Mouse (Mus musculus): ENCODE results near the gene Cyba. TPM values are rescaled to one million over a fixed set of nuclear protein-coding genes. Genes with fewer than 3 reads are reported as not detected.
A peak's percentile ranks its signal among the peaks of the same experiment; 100 is the strongest.

Cyba gene
- total and polyA plus RNA-seq, 3 experiments = 321 to 344 (median 338) TPM

DNA sequence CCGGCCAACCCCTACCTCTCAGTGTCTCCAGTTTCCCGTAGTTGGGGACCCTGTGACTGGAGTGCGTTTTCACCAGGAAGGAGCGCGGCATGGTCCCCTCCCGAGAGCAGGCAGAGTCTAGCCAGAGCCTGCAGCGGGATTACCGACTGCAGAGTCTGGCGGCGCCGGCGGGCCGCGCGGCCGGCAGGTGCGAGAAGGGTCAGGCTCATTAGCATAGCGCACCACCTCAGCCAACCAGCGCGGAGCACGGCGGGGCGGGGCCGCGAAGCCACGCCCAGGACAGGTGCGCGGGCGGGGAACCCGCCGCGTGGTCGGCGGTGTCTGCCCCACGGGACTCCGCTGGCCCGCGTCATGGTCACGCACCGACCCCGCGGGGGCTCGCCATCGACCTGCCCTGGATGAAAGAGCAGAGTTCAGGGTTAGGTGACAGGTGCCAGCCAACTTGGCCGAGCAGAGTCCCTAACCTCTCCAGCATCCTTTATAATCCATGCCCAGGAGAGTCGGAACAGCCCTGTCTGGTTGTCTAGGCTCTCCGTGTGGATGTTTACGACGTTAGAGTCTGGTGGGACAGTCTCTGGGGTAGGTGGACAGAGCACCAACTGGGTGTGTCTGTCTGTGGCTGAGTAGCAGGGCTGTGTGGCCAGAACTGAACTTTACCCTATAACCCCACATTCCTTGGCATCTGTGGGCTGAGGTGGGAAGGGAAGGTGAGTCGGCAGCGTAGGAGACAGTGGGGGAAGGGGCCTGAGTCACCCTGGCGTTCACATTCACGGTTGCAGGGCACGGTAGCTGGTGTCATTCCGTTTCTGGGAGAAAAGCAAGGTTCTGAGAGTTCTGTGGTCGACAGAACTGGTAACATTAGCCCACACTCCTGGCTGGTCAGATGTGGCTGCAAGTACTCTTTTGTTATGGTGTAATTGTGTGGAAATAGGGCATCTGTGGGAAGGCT lies 28.1 kb upstream of the Cyba start, which contains the start of gene Snai3:
Gene Snai3 (minus strand): TSS at position 210 of the 949 bp plus-strand sequence.
- H3K27me3 ChIP-seq (ENCODE audit: control insufficient read depth in 1 of 2, insufficient read depth in 2 of 2, low read length in 2 of 2) = no peaks in the 10 kb centered on the region; a peak in 1 of 4 replicates
- no peaks in the 10 kb centered on the region for H3K9me3 ChIP-seq (replicated peaks; ENCODE audit: insufficient read depth, low read length)
- peaks cover 2 to 34% of the 10 kb centered on the region in 2 experiments; a peak in 3 of 4 replicates for H3K4me1 ChIP-seq (ENCODE audit: control insufficient read depth in 1 of 2, insufficient read depth in 2 of 2, low read length in 2 of 2)
- peak within 1 kb of the TSS; percentile 20; the same call in 1 of the 2 replicates for H3K9ac ChIP-seq (ENCODE audit: control insufficient read depth, low read depth, low read length, poor library complexity, severe bottlenecking)
- H3K27ac ChIP-seq (ENCODE audit: control insufficient read depth, low read depth, low read length) = no peak within 1 kb of the TSS
- H3K4me3 ChIP-seq (ENCODE audit: control insufficient read depth in 1 of 2, insufficient read depth in 1 of 2, low read depth in 2 of 2, low read length in 2 of 2) = peak within 1 kb of the TSS; percentile 13 to 48; a peak in 3 of 4 replicates
- peaks cover 0 to 8% of the 10 kb centered on the region in 2 experiments; a peak in 2 of 4 replicates for H3K36me3 ChIP-seq (ENCODE audit: control insufficient read depth in 1 of 2, insufficient read depth in 2 of 2, low read length in 2 of 2)
- DNase-seq (ENCODE audit: low read depth, low spot score) = no peak
- no peaks in the 10 kb centered on the region for H3K79me2 ChIP-seq (ENCODE audit: control insufficient read depth, insufficient read depth, low read length, poor library complexity)
- no peak for TF ChIP-seq POLR2A (IDR thresholded peaks at IDR 0.05; ENCODE audit: control insufficient read depth in 1 of 2, insufficient read depth in 1 of 2, low read depth in 1 of 2, low read length in 2 of 2, poor library complexity in 1 of 2)
- TF ChIP-seq SIN3A (IDR thresholded peaks at IDR 0.05; ENCODE audit: low read length) = no peak
- TF ChIP-seq HCFC1 (IDR thresholded peaks at IDR 0.05; ENCODE audit: low read depth, low read length) = no peak
- no peak for TF ChIP-seq POLR2AphosphoS2 (IDR thresholded peaks at IDR 0.05; ENCODE audit: low read length)
- no peak for TF ChIP-seq ZMIZ1 (IDR thresholded peaks at IDR 0.05; ENCODE audit: low read depth, low read length)
- no peak for TF ChIP-seq CHD2 (IDR thresholded peaks at IDR 0.05; ENCODE audit: low read length)
- TF ChIP-seq CHD1 (IDR thresholded peaks at IDR 0.05; ENCODE audit: low read depth, low read length) = no peak
- TF ChIP-seq GATA1 (IDR thresholded peaks at IDR 0.05; ENCODE audit: low read depth, low read length) = no peak
- TF ChIP-seq E2F4 (IDR thresholded peaks at IDR 0.05; ENCODE audit: borderline replicate concordance, low read depth, low read length) = no peak
- TF ChIP-seq BHLHE40 (IDR thresholded peaks at IDR 0.05; ENCODE audit: borderline replicate concordance, low read depth, low read length) = no peak
- TF ChIP-seq ZKSCAN1 (IDR thresholded peaks at IDR 0.05; ENCODE audit: low read depth, low read length) = no peak
- no peak for TF ChIP-seq UBTF (IDR thresholded peaks at IDR 0.05; ENCODE audit: borderline replicate concordance, insufficient read depth, low read depth, low read length)
- TF ChIP-seq ZC3H11A (IDR thresholded peaks at IDR 0.05; ENCODE audit: low read depth, low read length) = no peak
- no peak for TF ChIP-seq JUND (IDR thresholded peaks at IDR 0.05; ENCODE audit: low read depth, low read length)
- TF ChIP-seq MYB (IDR thresholded peaks at IDR 0.05; ENCODE audit: low read depth, low read length) = no peak
- TF ChIP-seq MEF2A (IDR thresholded peaks at IDR 0.05; ENCODE audit: extremely low read depth, insufficient replicate concordance, low read depth, low read length, poor library complexity, severe bottlenecking) = no peak
- no peak for TF ChIP-seq GABPA (IDR thresholded peaks at IDR 0.05; ENCODE audit: low read depth, low read length)

DNA sequence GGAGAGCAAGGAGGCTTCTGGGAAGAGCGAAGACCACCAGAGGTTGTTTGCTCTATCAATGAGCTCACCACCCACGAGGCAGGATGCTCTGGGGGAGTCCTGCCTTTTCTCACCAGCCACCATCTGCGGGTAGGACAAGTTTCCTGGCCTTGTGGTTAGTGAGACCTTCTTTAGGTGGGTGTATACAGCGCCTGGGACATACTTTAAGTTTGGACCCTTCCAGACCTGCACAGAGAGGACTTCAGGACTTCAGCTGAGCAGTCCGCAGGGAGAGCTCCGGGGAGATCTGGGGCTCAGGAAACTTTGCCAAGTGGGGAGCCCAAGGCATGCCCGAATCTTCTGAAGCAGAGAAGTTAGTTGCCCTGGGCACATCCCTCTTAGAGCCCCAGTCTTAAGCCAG lies 27.3 kb upstream of the Cyba start:
- TF ChIP-seq CHD1 (IDR thresholded peaks at IDR 0.05; ENCODE audit: low read depth, low read length) (no peak), CTCF (IDR thresholded peaks at IDR 0.05 in 2 of 3, conservative IDR thresholded peaks at IDR 0.05 in 1 of 3; ENCODE audit: control insufficient read depth in 1 of 3, insufficient read depth in 1 of 3, low read depth in 2 of 3, low read length in 3 of 3, poor library complexity in 1 of 3, severe bottlenecking in 1 of 3) (no peak), POLR2A (IDR thresholded peaks at IDR 0.05; ENCODE audit: control insufficient read depth in 1 of 2, insufficient read depth in 1 of 2, low read depth in 1 of 2, low read length in 2 of 2, poor library complexity in 1 of 2) (no peak)
- peaks cover 0 to 8% of the 10 kb centered on the region in 2 experiments; a peak in 2 of 4 replicates for H3K36me3 ChIP-seq (ENCODE audit: control insufficient read depth in 1 of 2, insufficient read depth in 2 of 2, low read length in 2 of 2)
- H3K79me2 ChIP-seq (ENCODE audit: control insufficient read depth, insufficient read depth, low read length, poor library complexity) = no peaks in the 10 kb centered on the region
- H3K4me3 ChIP-seq (ENCODE audit: control insufficient read depth in 1 of 2, insufficient read depth in 1 of 2, low read depth in 2 of 2, low read length in 2 of 2) = peak overlapping the region in 1 of 2 experiments; percentile 48; a peak in 2 of 4 replicates
- no peaks in the 10 kb centered on the region; a peak in 1 of 4 replicates for H3K27me3 ChIP-seq (ENCODE audit: control insufficient read depth in 1 of 2, insufficient read depth in 2 of 2, low read length in 2 of 2)
- DNase-seq (ENCODE audit: low read depth, low spot score) = no peak
- peaks cover 10 to 39% of the 10 kb centered on the region in 2 experiments for H3K4me1 ChIP-seq (ENCODE audit: control insufficient read depth in 1 of 2, insufficient read depth in 2 of 2, low read length in 2 of 2)
- H3K9ac ChIP-seq (ENCODE audit: control insufficient read depth, low read depth, low read length, poor library complexity, severe bottlenecking) = no peak overlapping the region
- H3K27ac ChIP-seq (ENCODE audit: control insufficient read depth, low read depth, low read length) = no peak overlapping the region
- H3K9me3 ChIP-seq (replicated peaks; ENCODE audit: insufficient read depth, low read length) = no peaks in the 10 kb centered on the region

All from MEL (cell line).